Mouse (Mus musculus): Measurements from ENCODE around the gene Ptprd.

- TF ChIP-seq POLR2A (IDR thresholded peaks at IDR 0.05; ENCODE audit: borderline replicate concordance, control insufficient read depth, low read depth, low read length) (no peak), CTCF (IDR thresholded peaks at IDR 0.05; ENCODE audit: control insufficient read depth, insufficient read depth, low read length) (no peak)
Observed at GRCm38 (mm10) chr4:77537843-77538242, 673.9 kb downstream of the Ptprd start.
